Mouse (Mus musculus) olfactory bulb, adult 2 months (tissue): ENCODE results near the gene Fibcd1. TPM values are rescaled to one million over a fixed set of nuclear protein-coding genes. Genes with fewer than 3 reads are reported as not detected.

Experiments
- H3K27ac ChIP-seq: fragments of 200-500 bp; 2 replicates; pipeline ENCODE4 v1.5.1; 2012; ENCODE audit warnings: low read depth, low read length; ENCODE audit not compliant: insufficient read depth
- H3K4me1 ChIP-seq: fragments of 200-500 bp; 2 replicates; pipeline ENCODE4 v1.6.1; 2012; ENCODE audit warnings: low read length; ENCODE audit not compliant: control insufficient read depth, insufficient read depth
- H3K4me3 ChIP-seq: fragments of 200-500 bp; 2 replicates; pipeline ENCODE4 v1.5.1; 2012; ENCODE audit warnings: mild to moderate bottlenecking, low read depth, low read length, moderate library complexity; ENCODE audit not compliant: insufficient read depth
- CTCF ChIP-seq: fragments of 200-500 bp; IDR thresholded peaks from 2 replicates; pipeline ENCODE4 v1.5.1; 2012; ENCODE audit warnings: low read depth, mild to moderate bottlenecking, low read length, moderate library complexity; ENCODE audit not compliant: insufficient read depth
- POLR2A ChIP-seq: fragments of 200-500 bp; IDR thresholded peaks from 2 replicates; pipeline ENCODE4 v1.6.1; 2012; ENCODE audit warnings: mild to moderate bottlenecking, low read depth, low read length, moderate library complexity; ENCODE audit not compliant: insufficient read depth
- WGBS: fragments of 180-500 bp; shearing (Covaris S2); methylation state at CpG from one replicate; pipeline ENCODE4 v1.1.7; 2018; 5-methylcytosine and 5-hydroxymethylcytosine counted together
- polyA plus RNA-seq: library from polyadenylated mRNA; stranded (reverse); fragments of >200 nt; gene quantifications from 2 replicates; pipeline ENCODE4 v1.2.4, GENCODE M21; 2012; ENCODE audit warnings: low replicate concordance; ENCODE audit not compliant: missing spikeins, insufficient read depth, insufficient read length

The Fibcd1 gene
- polyA plus RNA-seq = not detected in 2 replicates

GRCm38 (mm10) chr2:31845896-31846691, at the start of gene Fibcd1:
TSS of gene Fibcd1 (minus strand) at chr2:31846005.
- TF ChIP-seq CTCF (no peak), POLR2A (no peak)
- Histone ChIP-seq H3K4me3 (peak within 1 kb of the TSS; percentile 63), H3K4me1 (peaks cover 17% of the 10 kb centered on the region), H3K27ac (no peak within 1 kb of the TSS)
- under 1% methylated on average over 65 of the region's 88 CpGs for WGBS

- H3K4me3 ChIP-seq = no peak overlapping the region
- WGBS = 73% methylated on average over 13 of the region's 13 CpGs
- H3K27ac ChIP-seq = no peak overlapping the region
- H3K4me1 ChIP-seq = peaks cover 12% of the 10 kb centered on the region
- no peak for TF ChIP-seq POLR2A
- no peak for TF ChIP-seq CTCF
Observed at GRCm38 (mm10) chr2:31894221-31894870, 48.5 kb upstream of the Fibcd1 start.

- Histone ChIP-seq H3K4me1 (peaks cover 12% of the 10 kb centered on the region), H3K27ac (no peak overlapping the region), H3K4me3 (no peak overlapping the region)
- 76% methylated on average over 10 of the region's 10 CpGs for WGBS
- TF ChIP-seq CTCF (no peak), POLR2A (no peak)
Observed at GRCm38 (mm10) chr2:31893110-31893669, 47.4 kb upstream of the Fibcd1 start.

- no peak for TF ChIP-seq CTCF
- TF ChIP-seq POLR2A = no peak
- Histone ChIP-seq H3K4me1 (peaks cover 10% of the 10 kb centered on the region), H3K27ac (no peak overlapping the region), H3K4me3 (no peak overlapping the region)
- whole genome bisulfite sequencing = 92% methylated on average over 2 of the region's 2 CpGs
Observed at GRCm38 (mm10) chr2:31891219-31891618, 45.4 kb upstream of the Fibcd1 start.

GRCm38 (mm10) chr2:31888871-31889270, 43.1 kb upstream of the Fibcd1 start:
- 65% methylated on average over 1 of the region's 1 CpGs for WGBS
- H3K27ac ChIP-seq = no peak overlapping the region
- no peak overlapping the region for H3K4me3 ChIP-seq
- no peak for TF ChIP-seq POLR2A
- no peak for TF ChIP-seq CTCF
- H3K4me1 ChIP-seq = peaks cover 9% of the 10 kb centered on the region

- peak; percentile 20; the same call in 1 of the 2 replicates for TF ChIP-seq CTCF
- no peak for TF ChIP-seq POLR2A
- peaks cover 5% of the 10 kb centered on the region for H3K4me1 ChIP-seq
- H3K27ac ChIP-seq = no peak within 1 kb of the TSS
- 22% methylated on average over 26 of the region's 26 CpGs for WGBS
- peak within 1 kb of the TSS; percentile 6; the same call in 1 of the 2 replicates for H3K4me3 ChIP-seq
Observed at GRCm38 (mm10) chr2:31887030-31887429, 41.2 kb upstream of the Fibcd1 start, which contains the start of gene Lamc3. TSS of gene Lamc3 (plus strand) at chr2:31887291.

GRCm38 (mm10) chr2:31884806-31885205, 39.0 kb upstream of the Fibcd1 start:
- no peak for TF ChIP-seq POLR2A
- no peak for TF ChIP-seq CTCF
- WGBS = 51% methylated on average over 6 of the region's 6 CpGs
- H3K4me3 ChIP-seq = no peak overlapping the region
- H3K27ac ChIP-seq = no peak overlapping the region
- peaks cover 5% of the 10 kb centered on the region for H3K4me1 ChIP-seq

GRCm38 (mm10) chr2:31883061-31883460, 37.3 kb upstream of the Fibcd1 start:
- H3K27ac ChIP-seq = no peak overlapping the region
- WGBS = 17% methylated on average over 4 of the region's 4 CpGs
- TF ChIP-seq CTCF = no peak
- no peak for TF ChIP-seq POLR2A
- no peak overlapping the region for H3K4me3 ChIP-seq
- peaks cover 13% of the 10 kb centered on the region for H3K4me1 ChIP-seq

- Histone ChIP-seq H3K27ac (no peak overlapping the region), H3K4me3 (no peak overlapping the region), H3K4me1 (peaks cover 20% of the 10 kb centered on the region)
- no peak for TF ChIP-seq CTCF
- 41% methylated on average over 14 of the region's 14 CpGs for WGBS
Observed at GRCm38 (mm10) chr2:31880868-31881267, 35.1 kb upstream of the Fibcd1 start.
